Mouse (Mus musculus) spleen, adult 2 months (tissue): ENCODE measurements around the gene Smarcc2. TPM values are rescaled to one million over a fixed set of nuclear protein-coding genes. Genes with fewer than 3 reads are reported as not detected.
"Not testable (repeated sequence)": the region's sequence is repeated elsewhere in the genome, so short reads cannot be mapped to it uniquely, and the experiment has no call there.

Source experiments
- DNase-seq, 2 experiments: peaks; one replicate each; pipeline versions ENCODE4 v3.0.0 to v3.0.0-alpha.2; 2012 to 2021; ENCODE audit warnings: low spot score in 2 of 2, low read depth in 1 of 2
- H3K27ac ChIP-seq: fragments of 200-500 bp; 2 replicates; pipeline ENCODE4 v1.5.1; 2012; ENCODE audit warnings: low read length, inconsistent platforms; ENCODE audit not compliant: insufficient read depth
- H3K27me3 ChIP-seq: fragments of 200-500 bp; 2 replicates; pipeline ENCODE4 v1.6.1; 2012; ENCODE audit warnings: mild to moderate bottlenecking, moderate library complexity, low read length, inconsistent platforms; ENCODE audit not compliant: control insufficient read depth, insufficient read depth
- H3K36me3 ChIP-seq: fragments of 200-500 bp; 2 replicates; pipeline ENCODE4 v1.6.1; 2012; ENCODE audit warnings: mild to moderate bottlenecking, low read length, inconsistent platforms; ENCODE audit not compliant: control insufficient read depth, insufficient read depth
- H3K4me1 ChIP-seq: fragments of 200-500 bp; 2 replicates; pipeline ENCODE4 v1.6.1; 2011; ENCODE audit warnings: inconsistent platforms; ENCODE audit not compliant: control insufficient read depth, insufficient read depth, insufficient read length
- H3K4me3 ChIP-seq: fragments of 200-500 bp; 2 replicates; pipeline ENCODE4 v1.5.1; 2011; ENCODE audit warnings: mild to moderate bottlenecking, inconsistent platforms; ENCODE audit not compliant: insufficient read depth, insufficient read length; ENCODE audit errors: extremely low read depth
- CTCF ChIP-seq: fragments of 200-500 bp; IDR thresholded peaks from 2 replicates; pipeline ENCODE4 v1.5.1; 2011; ENCODE audit warnings: mild to moderate bottlenecking, inconsistent platforms; ENCODE audit not compliant: insufficient read depth, insufficient read length, insufficient replicate concordance; ENCODE audit errors: extremely low read depth
- POLR2A ChIP-seq: fragments of 200-500 bp; IDR thresholded peaks from 2 replicates; pipeline ENCODE4 v1.6.1; 2011; ENCODE audit warnings: low read depth, low read length, inconsistent platforms
- WGBS: fragments of 180-500 bp; shearing (Covaris S2); methylation state at CpG from one replicate; pipeline ENCODE4 v1.1.7; 2018; 5-methylcytosine and 5-hydroxymethylcytosine counted together
- polyA plus RNA-seq: library from polyadenylated mRNA; depleted of rRNA; stranded (reverse); fragments of >200 nt; gene quantifications from 2 replicates; pipeline ENCODE4 v1.2.3, GENCODE M21; 2012

Smarcc2 gene
- polyA plus RNA-seq, 1 experiment: 67.8 TPM

DNA sequence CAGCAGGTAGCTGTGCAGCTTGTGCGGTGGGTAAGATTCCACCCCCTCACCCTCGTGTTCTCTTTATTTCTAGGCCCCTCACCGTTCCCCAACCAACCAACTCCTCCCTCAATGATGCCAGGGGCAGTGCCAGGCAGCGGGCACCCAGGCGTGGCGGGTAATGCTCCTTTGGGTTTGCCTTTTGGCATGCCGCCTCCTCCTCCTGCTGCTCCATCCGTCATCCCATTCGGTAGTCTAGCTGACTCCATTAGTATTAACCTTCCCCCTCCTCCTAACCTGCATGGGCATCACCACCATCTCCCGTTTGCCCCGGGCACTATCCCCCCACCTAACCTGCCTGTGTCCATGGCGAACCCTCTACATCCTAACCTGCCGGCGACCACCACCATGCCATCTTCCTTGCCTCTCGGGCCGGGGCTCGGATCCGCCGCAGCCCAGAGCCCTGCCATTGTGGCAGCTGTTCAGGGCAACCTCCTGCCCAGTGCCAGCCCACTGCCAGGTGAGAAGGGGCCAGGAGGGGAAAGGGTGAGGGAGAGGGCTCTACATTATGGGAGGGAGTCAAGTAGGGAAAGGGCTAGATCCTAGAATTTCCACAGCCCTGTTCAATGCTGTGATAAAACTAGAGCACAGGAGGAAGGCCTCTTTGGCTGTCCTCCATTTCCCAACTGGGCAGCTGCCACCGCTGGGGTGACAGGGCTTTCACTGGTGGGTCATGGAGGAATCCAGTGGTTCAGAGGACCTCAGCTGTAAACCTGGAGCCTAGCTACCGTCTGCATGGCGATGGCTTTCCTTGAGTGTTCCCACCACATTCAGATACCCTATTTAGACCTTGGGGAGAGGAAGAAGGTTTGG lies 29.0 kb downstream of the Smarcc2 start:
- peaks cover 51% of the 10 kb centered on the region for H3K36me3 ChIP-seq
- no peak for DNase-seq
- peaks cover 5% of the 10 kb centered on the region; the same call in 1 of the 2 replicates for H3K4me1 ChIP-seq
- H3K27me3 ChIP-seq: no peaks in the 10 kb centered on the region
- WGBS: 95% methylated on average over 22 of the region's 22 CpGs
- H3K27ac ChIP-seq: no peak overlapping the region
- H3K4me3 ChIP-seq: no peak overlapping the region
- TF ChIP-seq CTCF (no peak), POLR2A (no peak)

DNA sequence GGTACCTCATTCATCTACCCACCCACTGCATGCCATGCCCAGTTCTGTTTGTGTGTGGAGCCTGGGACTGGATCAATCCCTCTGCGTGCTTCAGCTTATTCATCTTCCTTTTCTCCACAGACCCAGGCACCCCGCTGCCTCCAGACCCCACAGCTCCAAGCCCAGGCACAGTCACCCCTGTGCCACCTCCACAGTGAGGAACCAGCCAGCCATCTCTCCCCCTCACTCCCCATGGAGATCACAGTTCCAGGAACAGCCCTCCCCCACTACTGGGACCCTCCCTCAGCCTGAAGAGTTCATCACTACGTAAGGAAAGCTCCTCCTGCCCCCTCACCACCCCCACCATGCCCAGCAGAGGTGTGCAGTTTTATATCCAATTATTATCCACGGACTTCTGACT lies 29.7 kb downstream of the Smarcc2 start:
- no peak overlapping the region for H3K27ac ChIP-seq
- H3K36me3 ChIP-seq: peaks cover 45% of the 10 kb centered on the region
- no peaks in the 10 kb centered on the region for H3K27me3 ChIP-seq
- 93% methylated on average over 4 of the region's 4 CpGs for WGBS
- DNase-seq: no peak
- TF ChIP-seq POLR2A (no peak), CTCF (no peak)
- H3K4me1 ChIP-seq: peaks cover 5% of the 10 kb centered on the region; the same call in 1 of the 2 replicates
- no peak overlapping the region for H3K4me3 ChIP-seq

DNA sequence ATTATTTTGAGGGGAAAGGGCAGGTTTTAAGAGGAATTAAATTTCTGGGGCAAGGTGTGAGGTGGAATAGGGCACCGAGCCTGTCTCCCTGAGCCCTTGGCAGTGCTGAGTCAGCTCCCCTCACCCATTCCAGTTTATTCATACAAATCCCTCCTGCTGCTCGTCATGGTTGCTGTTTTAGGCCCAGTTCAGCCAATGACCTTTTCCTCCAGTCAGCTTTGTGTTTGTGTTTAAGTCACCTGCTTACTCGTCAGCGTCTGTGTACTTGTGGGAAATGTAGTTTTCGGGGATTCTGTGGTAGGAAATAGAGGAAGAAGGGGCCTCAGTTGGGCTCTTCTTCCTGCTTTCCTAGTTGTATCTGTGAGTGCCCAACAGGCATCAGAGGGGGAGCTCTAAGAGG lies 30.3 kb downstream of the Smarcc2 start:
- peaks cover 40% of the 10 kb centered on the region for H3K36me3 ChIP-seq
- peaks cover 5% of the 10 kb centered on the region; the same call in 1 of the 2 replicates for H3K4me1 ChIP-seq
- no peak for DNase-seq
- 74% methylated on average over 5 of the region's 5 CpGs for WGBS
- no peaks in the 10 kb centered on the region for H3K27me3 ChIP-seq
- no peak for TF ChIP-seq POLR2A
- no peak for TF ChIP-seq CTCF
- H3K4me3 ChIP-seq: no peak overlapping the region
- H3K27ac ChIP-seq: no peak overlapping the region

DNA sequence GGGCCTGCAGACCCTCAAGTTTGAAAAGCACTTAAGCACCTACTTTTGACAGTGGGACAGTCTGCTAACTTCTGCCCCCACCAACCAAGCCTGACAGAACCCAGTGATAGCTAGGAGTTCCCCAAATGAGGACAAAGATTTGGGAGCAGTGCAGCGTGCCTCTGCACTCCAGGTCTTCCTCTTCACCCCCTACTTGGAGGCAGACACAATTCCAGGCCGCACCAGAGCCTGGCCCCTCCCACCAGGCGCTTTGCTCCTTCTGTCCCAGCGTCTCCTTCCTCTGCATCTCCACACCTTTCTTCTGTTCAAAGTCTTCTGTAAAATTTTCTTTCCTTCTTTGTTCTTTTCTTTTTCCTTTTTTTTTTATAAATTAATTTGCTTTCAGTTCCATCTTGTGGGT lies 30.7 kb downstream of the Smarcc2 start:
- peaks cover 6% of the 10 kb centered on the region; the same call in 1 of the 2 replicates for H3K4me1 ChIP-seq
- H3K27ac ChIP-seq: no peak overlapping the region
- no peaks in the 10 kb centered on the region for H3K27me3 ChIP-seq
- 84% methylated on average over 4 of the region's 4 CpGs for WGBS
- H3K36me3 ChIP-seq: peaks cover 40% of the 10 kb centered on the region
- no peak overlapping the region for H3K4me3 ChIP-seq
- no peak for TF ChIP-seq CTCF
- no peak for TF ChIP-seq POLR2A
- DNase-seq: no peak

DNA sequence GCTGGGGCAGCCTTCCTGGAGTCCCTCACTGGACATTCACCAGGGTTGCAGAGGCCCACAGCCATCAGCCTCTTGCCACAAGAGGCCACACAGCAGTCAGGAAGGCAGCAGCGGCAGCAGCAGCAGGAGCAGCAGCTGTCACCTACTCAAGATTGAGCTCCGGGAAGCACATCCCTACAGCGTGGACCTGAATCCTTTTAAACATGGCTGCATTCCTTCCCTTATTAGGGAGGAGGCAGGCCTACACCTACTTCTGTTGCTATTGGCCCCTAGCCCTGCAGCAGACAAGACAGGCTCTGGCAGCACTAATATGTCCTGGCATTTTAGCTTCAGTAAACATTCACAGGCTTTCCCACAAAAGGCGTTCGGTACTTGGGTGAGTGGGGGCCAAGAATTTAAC lies 31.2 kb downstream of the Smarcc2 start:
- Histone ChIP-seq H3K27me3 (no peaks in the 10 kb centered on the region), H3K4me1 (peaks cover 10% of the 10 kb centered on the region; the same call in 1 of the 2 replicates), H3K27ac (no peak overlapping the region), H3K36me3 (peaks cover 40% of the 10 kb centered on the region), H3K4me3 (no peak overlapping the region)
- no peak for DNase-seq
- no peak for TF ChIP-seq POLR2A
- no peak for TF ChIP-seq CTCF
- WGBS: 89% methylated on average over 5 of the region's 5 CpGs

DNA sequence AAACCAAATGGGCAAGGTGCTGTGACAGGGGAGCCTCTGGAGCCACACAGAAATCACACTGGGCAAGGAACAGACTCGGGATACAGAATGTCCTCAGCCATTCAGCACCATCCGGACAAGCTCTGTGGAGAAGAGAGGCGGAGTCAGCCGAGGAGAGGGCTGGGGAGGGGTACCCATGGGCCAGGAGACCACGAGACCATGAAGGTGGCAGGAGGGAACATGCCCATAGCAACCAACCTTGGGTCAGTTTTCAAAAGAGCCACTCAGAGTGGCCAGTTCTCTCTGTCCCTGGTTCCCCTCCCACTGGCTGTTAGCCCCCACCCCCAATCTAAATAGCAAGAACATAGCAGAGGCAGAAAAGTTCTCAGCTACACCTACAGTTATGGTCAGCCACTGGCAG lies 31.9 kb downstream of the Smarcc2 start:
- Histone ChIP-seq H3K4me3 (no peak overlapping the region), H3K36me3 (peaks cover 36% of the 10 kb centered on the region), H3K4me1 (peaks cover 12% of the 10 kb centered on the region; the same call in 1 of the 2 replicates), H3K27me3 (no peaks in the 10 kb centered on the region), H3K27ac (no peak overlapping the region)
- 83% methylated on average over 5 of the region's 5 CpGs for WGBS
- no peak for DNase-seq
- TF ChIP-seq CTCF (no peak), POLR2A (no peak)

DNA sequence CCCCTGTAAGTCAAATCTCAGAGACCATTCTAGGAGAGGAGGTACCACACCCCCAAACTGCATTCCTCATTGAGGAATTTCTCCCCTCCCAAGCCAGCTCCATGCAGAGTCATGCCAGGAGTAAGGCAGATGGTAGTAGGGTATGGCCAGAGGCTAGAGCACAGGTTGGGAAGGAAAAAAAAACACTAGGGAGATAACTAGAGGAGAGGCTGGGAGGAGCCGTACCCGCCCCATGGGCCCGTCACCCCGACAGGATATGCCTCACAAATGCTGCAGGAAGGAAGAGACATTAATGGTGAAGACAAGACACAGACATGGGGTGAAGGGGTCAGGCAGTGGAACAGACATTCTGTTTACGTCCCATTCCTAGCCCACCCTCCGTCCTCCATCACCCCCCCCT lies 32.4 kb downstream of the Smarcc2 start:
- no peak for DNase-seq
- WGBS: 59% methylated on average over 6 of the region's 6 CpGs
- Histone ChIP-seq H3K4me1 (peaks cover 12% of the 10 kb centered on the region; the same call in 1 of the 2 replicates), H3K27me3 (no peaks in the 10 kb centered on the region), H3K27ac (peak overlapping the region; percentile 85), H3K4me3 (no peak overlapping the region; the same call in 1 of the 2 replicates), H3K36me3 (peaks cover 36% of the 10 kb centered on the region)
- TF ChIP-seq POLR2A: no peak
- no peak for TF ChIP-seq CTCF

DNA sequence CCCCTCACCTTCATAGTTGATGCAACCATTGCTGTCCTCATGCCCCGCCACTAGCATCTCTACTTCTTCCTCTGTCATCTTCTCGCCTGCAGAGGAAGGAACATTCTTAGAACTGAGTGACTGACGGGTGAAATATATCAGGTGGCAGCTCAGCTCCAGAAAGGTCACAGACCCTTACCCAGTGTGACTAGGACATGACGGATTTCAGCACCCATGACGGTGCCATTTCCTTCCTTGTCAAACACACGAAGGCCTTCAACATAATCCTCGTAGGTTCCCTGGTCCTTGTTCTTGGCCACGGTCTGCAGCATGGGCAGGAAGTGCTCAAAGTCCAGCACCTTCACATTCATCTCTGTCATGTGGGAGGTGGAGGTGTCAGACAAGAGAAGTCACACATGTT lies 33.0 kb downstream of the Smarcc2 start:
- Histone ChIP-seq H3K4me3 (peak overlapping the region; percentile 71; the same call in 1 of the 2 replicates), H3K36me3 (peaks cover 33% of the 10 kb centered on the region), H3K27ac (peak overlapping the region; percentile 85), H3K4me1 (peaks cover 12% of the 10 kb centered on the region; the same call in 1 of the 2 replicates)
- H3K27me3 ChIP-seq, DNase-seq: not testable (repeated sequence)
- 42% methylated on average over 8 of the region's 8 CpGs for WGBS
